Mouse (Mus musculus) gastrocnemius, postnatal 14 days (tissue): Measurements from ENCODE around the gene Ephb1. TPM values are rescaled to one million over a fixed set of nuclear protein-coding genes. Genes with fewer than 3 reads are reported as not detected.

ENCODE experiments used
- DNase-seq: peaks from one replicate; pipeline ENCODE4 v3.0.0; 2021; ENCODE audit warnings: mixed read lengths
- intact Hi-C: fragments of 180-260 bp; cut with DNase I; formaldehyde crosslinking; loops from one replicate; pipeline ENCODE4 v1.15.1; 2025; ENCODE audit warnings: low total_unique reads
- total RNA-seq, 2 experiments: library from RNA; stranded (reverse); gene quantifications; 2 replicates each; pipeline ENCODE4 v1.2.3; 2021

Gene Ephb1
- total RNA-seq, 2 experiments from 2014 or later: 2.6 to 3.4 TPM

- intact Hi-C loops: no loop called here
- DNase-seq: peak; percentile 20
These were observed 382.7 kb downstream of the Ephb1 start for GRCm38 (mm10) chr9:101971806-101972205.

GRCm38 (mm10) chr9:101956228-101956627 is 398.3 kb downstream of the Ephb1 start:
- DNase-seq: no peak
- intact Hi-C loops: no loop called here

GRCm38 (mm10) chr9:101954529-101954928 is 400.0 kb downstream of the Ephb1 start:
- peak; percentile 25 for DNase-seq
- intact Hi-C loops: no loop called here

- intact Hi-C loops: no loop called here
- no peak for DNase-seq
These were observed 404.4 kb downstream of the Ephb1 start for GRCm38 (mm10) chr9:101950101-101950500.

GRCm38 (mm10) chr9:101945814-101946213 is 408.7 kb downstream of the Ephb1 start:
- intact Hi-C loops: no loop called here
- no peak for DNase-seq

- intact Hi-C loops: no loop called here
- no peak for DNase-seq
These were observed 409.2 kb downstream of the Ephb1 start for GRCm38 (mm10) chr9:101945326-101945725.

GRCm38 (mm10) chr9:101942058-101942669 is 412.3 kb downstream of the Ephb1 start:
- DNase-seq: no peak
- intact Hi-C loops: no loop called here

- no peak for DNase-seq
- intact Hi-C loops: no loop called here
These were observed 414.3 kb downstream of the Ephb1 start for GRCm38 (mm10) chr9:101940182-101940581.

GRCm38 (mm10) chr9:101939006-101939405 is 415.5 kb downstream of the Ephb1 start:
- DNase-seq: peak; percentile 22
- intact Hi-C loops: no loop called here

- intact Hi-C loops: no loop called here
- DNase-seq: no peak
These were observed 416.4 kb downstream of the Ephb1 start for GRCm38 (mm10) chr9:101938066-101938465.

- intact Hi-C loops: no loop called here
- DNase-seq: no peak
These were observed 419.6 kb downstream of the Ephb1 start for GRCm38 (mm10) chr9:101934887-101935286.

GRCm38 (mm10) chr9:101933946-101934573 is 420.4 kb downstream of the Ephb1 start:
- intact Hi-C loops: no loop called here
- DNase-seq: no peak

- no peak for DNase-seq
- intact Hi-C loops: loop anchor here (10.0 kb wide), 1 partner anchor 430 kb away; the partner anchor contains the start of gene Ephb1
These were observed 429.7 kb downstream of the Ephb1 start for GRCm38 (mm10) chr9:101924829-101925228.

GRCm38 (mm10) chr9:101922846-101923245 is 431.6 kb downstream of the Ephb1 start:
- intact Hi-C loops: loop anchor here (10.0 kb wide), 1 partner anchor 432 kb away; the partner anchor contains the start of gene Ephb1
- no peak for DNase-seq

GRCm38 (mm10) chr9:101919324-101919723 is 435.2 kb downstream of the Ephb1 start:
- DNase-seq: no peak
- intact Hi-C loops: no loop called here

- intact Hi-C loops: no loop called here
- no peak for DNase-seq
These were observed 435.7 kb downstream of the Ephb1 start for GRCm38 (mm10) chr9:101918771-101919170.

- no peak for DNase-seq
- intact Hi-C loops: no loop called here
These were observed 439.4 kb downstream of the Ephb1 start for GRCm38 (mm10) chr9:101915082-101915481.

- DNase-seq: no peak
- intact Hi-C loops: no loop called here
These were observed 443.2 kb downstream of the Ephb1 start for GRCm38 (mm10) chr9:101911176-101911866.

GRCm38 (mm10) chr9:101909491-101909890 is 445.0 kb downstream of the Ephb1 start:
- no peak for DNase-seq
- intact Hi-C loops: no loop called here

- DNase-seq: no peak
- intact Hi-C loops: no loop called here
These were observed 445.6 kb downstream of the Ephb1 start for GRCm38 (mm10) chr9:101908849-101909248.
